Mouse (Mus musculus): ENCODE measurements at regions not wholly inside any gene's neighbourhood (a gene's known extent, or its start where the extent isn't known, plus 50 kb on each side); places are given as distances from the start of the nearest gene placed in this dataset.

DNA sequence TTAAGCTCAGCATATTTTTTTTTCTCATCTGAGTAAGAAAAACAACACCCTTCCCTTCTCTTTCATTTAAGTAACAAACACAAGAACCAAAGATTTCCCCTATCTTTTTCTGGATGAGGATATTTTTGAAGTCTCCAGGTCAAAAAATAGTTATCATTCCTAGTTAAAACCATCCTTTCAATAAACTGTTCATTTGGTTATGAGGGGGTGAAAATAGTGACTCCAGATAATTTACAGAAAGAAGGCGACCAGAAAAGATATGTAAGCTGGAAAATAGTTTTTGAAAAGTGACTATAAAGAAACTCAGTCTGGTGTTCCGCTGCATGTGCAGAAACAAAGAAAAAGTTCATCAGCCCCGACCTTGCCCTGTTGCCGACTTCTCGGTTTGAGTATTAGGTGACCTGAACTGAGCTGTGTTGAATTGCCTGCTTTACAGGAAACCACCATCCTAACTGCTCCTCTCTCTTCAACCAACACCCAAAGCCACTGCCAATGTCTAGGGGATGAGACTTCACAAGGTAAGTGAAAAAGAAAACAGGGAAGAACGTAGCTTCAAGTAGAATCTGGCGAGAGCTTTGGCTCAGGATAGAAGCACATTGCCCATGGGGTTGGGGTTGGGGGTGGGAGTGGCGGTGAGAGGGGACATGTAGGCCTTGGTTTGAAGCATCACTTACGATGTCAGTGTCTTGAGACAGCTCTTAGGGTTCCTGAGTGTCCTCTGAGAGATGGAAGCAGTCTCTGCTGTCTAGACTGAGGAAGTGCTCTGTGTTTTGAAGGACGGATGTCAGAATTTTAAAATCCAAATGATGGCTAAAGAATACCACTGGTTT, 104.6 kb downstream of the Ube2e3 start:
- Histone ChIP-seq H3K27ac (no peak overlapping the region), H3K4me3 (replicated peaks) (no peak overlapping the region), H3K9me3 (no peaks in the 10 kb centered on the region), H3K27me3 (no peaks in the 10 kb centered on the region), H3K36me3 (replicated peaks) (no peaks in the 10 kb centered on the region), H3K9ac (no peak overlapping the region), H3K4me2 (no peak overlapping the region), H3K4me1 (no peaks in the 10 kb centered on the region)
- ATAC-seq (ENCODE audit: low FRiP score): no peak
- 85% methylated on average over 10 of the region's 10 CpGs for WGBS

DNA sequence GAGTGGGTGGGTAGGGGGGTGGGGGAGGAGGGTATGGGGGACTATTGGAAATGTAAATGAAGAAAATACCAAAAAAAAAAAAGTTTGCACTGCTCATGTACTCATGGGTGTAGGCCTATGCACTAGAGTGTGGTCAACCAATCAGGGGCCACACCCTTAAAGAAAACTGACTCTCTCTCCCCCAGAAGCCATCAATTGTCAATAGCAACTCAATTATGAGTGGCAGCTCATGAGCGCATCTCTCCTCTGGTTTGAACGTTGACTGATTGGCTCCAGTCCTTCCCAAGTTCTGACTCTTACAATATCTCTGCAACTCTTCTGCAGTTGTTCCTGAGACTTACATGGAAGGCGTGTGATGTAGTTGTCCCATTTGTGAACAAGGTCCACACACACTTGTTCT, 105.9 kb downstream of the Ube2e3 start:
- no peak overlapping the region for H3K9ac ChIP-seq
- H3K9me3 ChIP-seq: no peaks in the 10 kb centered on the region
- H3K4me1 ChIP-seq: no peaks in the 10 kb centered on the region
- H3K4me2 ChIP-seq: no peak overlapping the region
- no peaks in the 10 kb centered on the region for H3K36me3 ChIP-seq (replicated peaks)
- H3K4me3 ChIP-seq (replicated peaks): no peak overlapping the region
- ATAC-seq (ENCODE audit: low FRiP score): no peak
- H3K27me3 ChIP-seq: no peaks in the 10 kb centered on the region
- 95% methylated on average over 3 of the region's 3 CpGs for WGBS
- H3K27ac ChIP-seq: no peak overlapping the region

DNA sequence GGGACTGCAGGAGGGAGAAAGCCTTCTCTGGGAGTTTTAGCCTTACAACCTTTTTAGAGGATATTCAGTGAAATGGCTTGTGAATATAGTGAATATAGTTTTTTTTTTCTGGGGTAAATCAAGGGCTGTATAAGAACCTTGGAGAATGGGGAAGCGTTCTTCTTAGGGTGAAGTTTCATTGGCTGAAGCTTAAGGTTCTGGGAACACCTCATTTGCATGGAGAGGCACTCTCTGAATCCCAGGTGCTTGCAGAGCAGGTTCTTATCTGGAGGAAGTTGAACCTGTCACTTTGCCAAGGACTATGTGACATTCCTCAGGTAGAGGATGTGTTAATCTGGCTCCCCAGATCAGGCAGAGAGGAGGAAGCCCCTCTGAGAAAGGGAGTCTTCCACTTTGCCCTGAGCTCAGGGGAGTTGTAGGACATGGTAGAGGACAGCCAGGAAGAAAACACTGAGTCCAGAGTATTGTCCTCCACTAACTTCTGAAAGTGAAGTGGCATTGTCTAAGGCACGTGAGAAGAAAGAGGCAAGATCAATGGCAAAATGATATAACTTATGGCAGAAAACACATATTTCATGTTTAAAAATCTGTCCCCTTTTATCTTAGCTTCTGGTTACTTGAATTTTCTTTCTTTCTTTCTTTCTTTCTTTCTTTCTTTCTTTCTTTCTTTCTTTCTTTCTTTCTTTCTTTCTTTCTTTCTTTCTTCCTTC, 106.9 kb downstream of the Ube2e3 start:
- no peak overlapping the region for H3K9ac ChIP-seq
- H3K4me3 ChIP-seq (replicated peaks): no peak overlapping the region
- 78% methylated on average over 2 of the region's 2 CpGs for WGBS
- no peaks in the 10 kb centered on the region for H3K9me3 ChIP-seq
- no peak overlapping the region for H3K4me2 ChIP-seq
- no peaks in the 10 kb centered on the region for H3K36me3 ChIP-seq (replicated peaks)
- H3K27ac ChIP-seq: no peak overlapping the region
- ATAC-seq (ENCODE audit: low FRiP score): no peak
- H3K27me3 ChIP-seq: no peaks in the 10 kb centered on the region
- no peaks in the 10 kb centered on the region for H3K4me1 ChIP-seq

DNA sequence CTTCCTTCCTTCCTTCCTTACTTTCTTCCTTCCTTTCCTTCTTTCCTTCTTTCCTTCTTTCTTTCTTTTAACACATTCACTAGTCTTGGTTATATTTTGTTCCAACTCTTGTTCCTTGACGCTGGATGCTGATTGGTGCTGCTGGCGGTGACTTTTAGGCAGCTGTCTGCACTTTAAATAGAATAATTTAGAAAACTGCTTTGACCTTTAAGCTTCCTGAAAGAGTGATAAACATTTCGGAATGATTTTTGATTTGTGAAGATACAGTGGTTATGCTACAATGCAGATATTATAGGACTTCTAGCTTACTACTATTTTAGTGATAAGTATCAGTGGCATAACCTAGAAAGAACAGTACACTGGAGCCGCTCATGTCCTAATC, 107.5 kb downstream of the Ube2e3 start:
- ATAC-seq (ENCODE audit: low FRiP score): no peak
- Histone ChIP-seq H3K36me3 (replicated peaks) (no peaks in the 10 kb centered on the region), H3K4me2 (no peak overlapping the region), H3K27me3 (no peaks in the 10 kb centered on the region), H3K4me3 (replicated peaks) (no peak overlapping the region), H3K9ac (no peak overlapping the region), H3K9me3 (no peaks in the 10 kb centered on the region), H3K27ac (no peak overlapping the region), H3K4me1 (no peaks in the 10 kb centered on the region)
- WGBS: 92% methylated on average over 4 of the region's 4 CpGs

- Histone ChIP-seq H3K27me3 (no peaks in the 10 kb centered on the region), H3K4me2 (no peak overlapping the region), H3K27ac (no peak overlapping the region), H3K9me3 (no peaks in the 10 kb centered on the region), H3K36me3 (replicated peaks) (no peaks in the 10 kb centered on the region), H3K9ac (no peak overlapping the region), H3K4me3 (replicated peaks) (no peak overlapping the region), H3K4me1 (no peaks in the 10 kb centered on the region)
- no peak for ATAC-seq (ENCODE audit: low FRiP score)
- WGBS: 77% methylated on average over 4 of the region's 4 CpGs
These were observed 108.2 kb downstream of the Ube2e3 start for GRCm38 (mm10) chr2:78976084-78976483.

DNA sequence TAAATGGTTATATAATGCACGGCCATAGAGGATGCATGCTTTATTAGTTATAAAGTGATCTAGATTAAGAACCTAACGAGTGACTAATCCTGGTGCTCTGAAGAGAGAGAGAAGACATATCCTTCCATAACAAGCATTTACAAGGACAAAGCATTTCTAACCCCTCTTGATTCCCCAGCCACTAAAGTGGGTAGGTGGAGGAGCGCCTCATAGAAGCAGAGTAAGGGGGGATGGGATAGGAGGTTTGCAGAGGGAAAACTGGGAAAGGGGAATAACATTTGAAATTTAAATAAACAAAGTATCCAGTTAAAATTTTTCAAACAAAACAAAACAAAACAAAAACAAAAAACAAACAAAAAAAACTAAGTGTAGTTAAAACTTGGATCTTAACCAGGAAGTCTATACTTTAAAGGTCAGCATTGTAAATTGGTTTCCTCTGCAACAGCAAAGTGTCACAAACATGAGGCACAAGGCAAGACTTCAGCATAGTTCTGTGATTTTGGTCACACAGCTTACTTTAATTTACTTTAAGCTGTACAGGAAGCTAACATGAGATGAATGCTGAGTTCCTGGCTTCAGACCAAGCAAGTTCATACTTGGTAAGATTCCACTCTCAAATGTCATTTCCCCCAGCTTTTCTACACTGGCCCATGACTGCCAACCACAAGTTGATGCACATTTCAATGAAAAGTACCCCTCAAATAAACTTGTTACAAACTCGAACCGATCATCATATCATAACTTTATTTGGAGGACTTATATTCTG, 109.9 kb downstream of the Ube2e3 start:
- 77% methylated on average over 5 of the region's 5 CpGs for WGBS
- ATAC-seq (ENCODE audit: low FRiP score): no peak
- H3K4me3 ChIP-seq (replicated peaks): no peak overlapping the region

GRCm38 (mm10) chr2:78980019-78980418, 112.1 kb downstream of the Ube2e3 start:
- no peaks in the 10 kb centered on the region for H3K36me3 ChIP-seq (replicated peaks)
- no peak overlapping the region for H3K4me3 ChIP-seq (replicated peaks)
- WGBS: 83% methylated on average over 5 of the region's 5 CpGs
- H3K4me2 ChIP-seq: no peak overlapping the region
- H3K9me3 ChIP-seq: no peaks in the 10 kb centered on the region
- no peaks in the 10 kb centered on the region for H3K4me1 ChIP-seq
- no peak overlapping the region for H3K9ac ChIP-seq
- H3K27me3 ChIP-seq: no peaks in the 10 kb centered on the region
- no peak for ATAC-seq (ENCODE audit: low FRiP score)
- no peak overlapping the region for H3K27ac ChIP-seq

More for the DNA sequence above, 109.9 kb downstream of the Ube2e3 start:
- Histone ChIP-seq H3K4me1 (no peaks in the 10 kb centered on the region), H3K27ac (no peak overlapping the region), H3K9me3 (no peaks in the 10 kb centered on the region), H3K9ac (no peak overlapping the region), H3K27me3 (no peaks in the 10 kb centered on the region), H3K4me2 (no peak overlapping the region), H3K36me3 (replicated peaks) (no peaks in the 10 kb centered on the region)

DNA sequence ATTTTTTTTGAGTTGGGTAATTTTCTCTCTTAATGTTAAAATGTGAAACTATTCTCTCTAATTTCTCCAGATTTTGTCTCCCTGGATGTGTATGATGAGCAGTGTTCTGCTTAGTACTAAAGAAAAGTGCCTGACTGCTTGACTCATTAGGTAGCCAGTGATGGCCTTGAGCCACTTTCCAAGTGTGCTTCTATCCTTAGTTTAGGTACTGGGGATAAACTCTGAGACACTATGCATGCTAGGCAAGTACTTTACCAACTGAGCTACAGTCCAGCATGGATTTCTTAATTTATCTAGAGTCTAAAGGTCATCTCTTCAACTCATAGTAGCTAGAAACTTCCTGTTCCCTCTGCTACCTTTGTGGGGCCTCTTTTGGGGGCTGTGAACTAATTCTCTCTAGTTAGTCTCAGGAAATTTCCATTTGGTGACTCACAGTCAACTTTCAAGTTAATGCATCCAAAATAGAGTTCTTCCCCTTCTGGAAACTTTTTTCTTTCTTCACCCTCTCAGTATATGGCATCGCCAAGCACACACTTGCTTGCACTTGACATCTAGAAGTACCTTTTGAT, 112.8 kb downstream of the Ube2e3 start:
- H3K27ac ChIP-seq: no peak overlapping the region
- no peak for ATAC-seq (ENCODE audit: low FRiP score)
- H3K4me1 ChIP-seq: no peaks in the 10 kb centered on the region
- no peak overlapping the region for H3K9ac ChIP-seq
- H3K36me3 ChIP-seq (replicated peaks): no peaks in the 10 kb centered on the region
- 96% methylated on average over 1 of the region's 1 CpGs for WGBS
- H3K9me3 ChIP-seq: no peaks in the 10 kb centered on the region
- no peak overlapping the region for H3K4me3 ChIP-seq (replicated peaks)
- no peak overlapping the region for H3K4me2 ChIP-seq
- no peaks in the 10 kb centered on the region for H3K27me3 ChIP-seq

DNA sequence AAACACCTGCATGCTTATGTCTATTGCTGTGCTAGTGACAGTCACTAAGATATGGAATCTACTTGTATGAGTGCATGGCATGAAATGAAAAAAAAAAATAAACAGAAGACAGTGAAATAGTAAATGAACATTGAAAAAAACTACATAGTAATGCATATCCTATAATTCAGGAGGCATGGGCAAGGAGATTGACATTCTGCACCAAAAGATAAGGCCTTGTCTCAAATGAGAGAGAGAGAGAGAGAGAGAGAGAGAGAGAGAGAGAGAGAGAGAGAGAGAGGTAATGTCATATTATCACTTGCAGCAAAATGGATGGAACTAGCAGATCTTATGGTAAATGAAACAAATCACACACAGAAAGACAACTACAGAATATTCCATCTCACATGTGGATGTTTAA, 115.4 kb downstream of the Ube2e3 start:
- no peaks in the 10 kb centered on the region for H3K36me3 ChIP-seq (replicated peaks)
- no peak overlapping the region for H3K27ac ChIP-seq
- no peak overlapping the region for H3K4me2 ChIP-seq
- ATAC-seq (ENCODE audit: low FRiP score): no peak
- H3K27me3 ChIP-seq: no peaks in the 10 kb centered on the region
- no peak overlapping the region for H3K4me3 ChIP-seq (replicated peaks)
- no peaks in the 10 kb centered on the region for H3K4me1 ChIP-seq
- H3K9ac ChIP-seq: no peak overlapping the region
- no peaks in the 10 kb centered on the region for H3K9me3 ChIP-seq

- Histone ChIP-seq H3K4me3 (replicated peaks) (no peak overlapping the region), H3K9me3 (no peaks in the 10 kb centered on the region), H3K36me3 (replicated peaks) (no peaks in the 10 kb centered on the region), H3K27me3 (no peaks in the 10 kb centered on the region), H3K4me1 (no peaks in the 10 kb centered on the region), H3K4me2 (no peak overlapping the region), H3K27ac (no peak overlapping the region), H3K9ac (no peak overlapping the region)
- ATAC-seq (ENCODE audit: low FRiP score): no peak
- 61% methylated on average over 5 of the region's 5 CpGs for WGBS
These were observed 116.1 kb downstream of the Ube2e3 start for GRCm38 (mm10) chr2:78983944-78984498.

GRCm38 (mm10) chr2:78986984-78987383, 119.1 kb downstream of the Ube2e3 start:
- Histone ChIP-seq H3K9me3 (no peaks in the 10 kb centered on the region), H3K4me2 (no peak overlapping the region), H3K9ac (no peak overlapping the region), H3K27ac (no peak overlapping the region), H3K36me3 (replicated peaks) (no peaks in the 10 kb centered on the region), H3K4me3 (replicated peaks) (no peak overlapping the region), H3K27me3 (no peaks in the 10 kb centered on the region), H3K4me1 (no peaks in the 10 kb centered on the region)
- WGBS: 88% methylated on average over 7 of the region's 7 CpGs
- ATAC-seq (ENCODE audit: low FRiP score): no peak

GRCm38 (mm10) chr2:78987388-78987787, 119.5 kb downstream of the Ube2e3 start:
- ATAC-seq (ENCODE audit: low FRiP score): no peak
- WGBS: 96% methylated on average over 3 of the region's 3 CpGs
- H3K27me3 ChIP-seq: no peaks in the 10 kb centered on the region

More at GRCm38 (mm10) chr2:78987388-78987787, 119.5 kb downstream of the Ube2e3 start:
- H3K4me2 ChIP-seq: no peak overlapping the region
- H3K9me3 ChIP-seq: no peaks in the 10 kb centered on the region
- H3K4me1 ChIP-seq: no peaks in the 10 kb centered on the region
- H3K36me3 ChIP-seq (replicated peaks): no peaks in the 10 kb centered on the region
- no peak overlapping the region for H3K27ac ChIP-seq
- H3K9ac ChIP-seq: no peak overlapping the region
- no peak overlapping the region for H3K4me3 ChIP-seq (replicated peaks)

Data from forebrain, embryonic 12.5 days (tissue).